Mouse (Mus musculus) kidney, postnatal 0 days (tissue): Measurements from ENCODE around the gene Olfr679. TPM values are rescaled to one million over a fixed set of nuclear protein-coding genes. Genes with fewer than 3 reads are reported as not detected.
"Not testable (repeated sequence)": the region's sequence is repeated elsewhere in the genome, so short reads cannot be mapped to it uniquely, and the experiment has no call there.

ENCODE experiments used
- ATAC-seq: fragments of 200-750 bp; cut with Nextera tagmentation; replicated peaks from 2 replicates; pipeline ENCODE4 v1.8.0; 2017; ENCODE audit warnings: low read depth, moderate number of reproducible peaks, moderate TSS enrichment, moderate library complexity; ENCODE audit not compliant: low FRiP score
- DNase-seq: peaks from one replicate; pipeline ENCODE4 v3.0.0-alpha.2; 2016; ENCODE audit warnings: low spot score
- H3K27ac ChIP-seq: fragments of 300-500 bp; sonication (generic); 2 replicates; pipeline ENCODE4 v1.5.1; 2014; ENCODE audit warnings: mild to moderate bottlenecking
- H3K27me3 ChIP-seq: fragments of 300-500 bp; sonication (generic); 2 replicates; pipeline ENCODE4 v1.6.1; 2014; ENCODE audit warnings: low read length, mixed read lengths; ENCODE audit not compliant: insufficient read depth
- H3K36me3 ChIP-seq: fragments of 300-500 bp; sonication (generic); 2 replicates; pipeline ENCODE4 v1.6.1; 2014; ENCODE audit warnings: low read length, mixed read lengths; ENCODE audit not compliant: insufficient read depth
- H3K4me1 ChIP-seq: fragments of 300-500 bp; sonication (generic); replicated peaks from 2 replicates; pipeline ENCODE4 v1.6.1; 2014; ENCODE audit warnings: antibody characterized with exemption, low read length, mixed read lengths; ENCODE audit not compliant: insufficient read depth
- H3K4me2 ChIP-seq: fragments of 300-500 bp; sonication (generic); 2 replicates; pipeline ENCODE4 v1.6.1; 2014; ENCODE audit warnings: mild to moderate bottlenecking, low read length, moderate library complexity, mixed read lengths
- H3K4me3 ChIP-seq: fragments of 300-500 bp; sonication (generic); replicated peaks from 2 replicates; pipeline ENCODE4 v1.5.1; 2014; ENCODE audit warnings: low read depth, low read length
- H3K9ac ChIP-seq: fragments of 300-500 bp; sonication (generic); 2 replicates; pipeline ENCODE4 v1.6.1; 2014; ENCODE audit warnings: low read depth, low read length
- H3K9me3 ChIP-seq: fragments of 300-500 bp; sonication (generic); replicated peaks from 2 replicates; pipeline ENCODE4 v1.6.1; 2016; ENCODE audit warnings: low read length, inconsistent platforms, mixed read lengths
- CTCF ChIP-seq: IDR thresholded peaks from 2 replicates; pipeline ENCODE4 v1.5.1; 2016; ENCODE audit warnings: antibody characterized with exemption, low read depth, mild to moderate bottlenecking, moderate library complexity
- WGBS: fragments of 180-500 bp; shearing (Covaris S2); extraction: QIAGEN DNeasy Blood & Tissue Kit; methylation state at CpG from one replicate; pipeline ENCODE4 v1.1.7; 2014; 5-methylcytosine and 5-hydroxymethylcytosine counted together
- polyA plus RNA-seq: library from polyadenylated mRNA; unstranded; fragments of >200 nt; fragmentation: Nextera tagmentation; extraction: Ambion mirVana; gene quantifications from 2 replicates; pipeline ENCODE4 v1.2.1, GENCODE M21; 2015

Gene Olfr679
- not detected in 2 replicates for polyA plus RNA-seq

DNA sequence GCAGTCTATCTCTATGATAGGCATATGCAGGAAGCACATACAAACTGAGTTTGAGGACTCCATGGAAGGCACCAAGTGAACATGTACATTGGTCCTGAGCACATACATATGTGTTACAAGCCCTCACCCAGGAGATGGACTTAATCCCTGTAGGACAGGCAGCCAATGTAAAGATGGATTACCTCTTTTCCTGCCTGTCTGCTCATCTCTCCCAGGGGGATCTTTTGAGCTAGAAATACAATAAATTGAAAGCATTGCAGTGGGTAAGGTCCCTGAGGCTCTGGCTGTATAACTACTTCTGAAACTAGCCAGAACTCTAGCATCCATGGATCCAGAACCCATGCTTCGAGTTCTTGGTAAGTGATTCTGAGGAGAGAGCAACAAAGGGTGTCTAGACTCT is at the start of gene Olfr679:
Olfr679 (plus strand) TSS at position 301 of the 400 bp plus-strand sequence.
- H3K27me3 ChIP-seq, result no peaks in the 10 kb centered on the region
- no peak for DNase-seq
- no peak for ATAC-seq
- H3K4me2 ChIP-seq, result no peak within 1 kb of the TSS
- H3K4me1 ChIP-seq, result no peaks in the 10 kb centered on the region
- no peak within 1 kb of the TSS for H3K9ac ChIP-seq
- TF ChIP-seq CTCF, result no peak
- H3K4me3 ChIP-seq, result no peak within 1 kb of the TSS
- H3K27ac ChIP-seq, result no peak within 1 kb of the TSS
- 62% methylated on average over 1 of the region's 1 CpGs for WGBS
- H3K36me3 ChIP-seq, result no peaks in the 10 kb centered on the region
- H3K9me3 ChIP-seq, result no peaks in the 10 kb centered on the region

DNA sequence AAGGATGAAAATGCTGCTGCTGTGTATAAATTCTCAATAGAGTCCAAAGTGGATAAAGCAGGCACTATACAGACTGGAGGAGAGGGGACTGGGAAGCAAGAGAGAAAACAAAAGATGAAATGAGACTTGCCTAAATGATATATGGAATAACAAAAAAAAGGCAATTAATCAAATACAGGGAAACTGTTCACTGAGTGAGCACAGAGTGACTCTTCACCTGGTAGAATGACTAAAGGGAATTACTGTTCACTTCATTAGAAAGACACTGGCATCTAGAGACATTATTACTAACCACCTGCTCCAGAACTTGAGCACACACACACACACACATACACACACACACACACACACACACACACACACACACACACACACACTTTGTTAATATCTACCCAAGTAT is 48.6 kb upstream of the Olfr679 start, which contains the start of gene Olfr676:
Olfr676 (plus strand) TSS at position 301 of the 400 bp plus-strand sequence.
- no peaks in the 10 kb centered on the region for H3K36me3 ChIP-seq
- H3K27ac ChIP-seq, result no peak within 1 kb of the TSS
- H3K4me1 ChIP-seq, result no peaks in the 10 kb centered on the region
- no peak within 1 kb of the TSS for H3K4me2 ChIP-seq
- H3K9me3 ChIP-seq, result no peaks in the 10 kb centered on the region
- ATAC-seq (no peak), DNase-seq (no peak)
- H3K27me3 ChIP-seq, result no peaks in the 10 kb centered on the region
- no peak for TF ChIP-seq CTCF
- no peak within 1 kb of the TSS for H3K9ac ChIP-seq
- no peak within 1 kb of the TSS for H3K4me3 ChIP-seq

DNA sequence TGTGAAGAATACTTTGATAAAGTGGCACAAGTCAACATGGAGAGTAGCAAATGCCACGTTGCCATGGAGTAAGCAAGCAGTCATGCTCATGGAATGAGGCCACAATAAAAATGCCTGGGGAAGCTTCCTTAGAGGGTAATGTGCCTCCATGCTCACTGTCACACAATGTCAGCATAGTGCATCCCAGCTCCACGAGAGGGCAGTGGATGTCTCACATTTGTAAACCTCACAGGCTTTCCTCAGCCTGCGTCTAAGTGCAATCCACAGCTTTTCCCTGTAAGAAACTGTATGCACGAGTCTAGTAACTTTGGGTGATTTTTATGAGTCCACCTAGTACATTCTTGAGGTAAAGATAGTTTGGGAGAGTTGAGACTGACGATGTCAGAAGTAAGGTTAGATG is 47.2 kb upstream of the Olfr679 start:
- H3K4me3 ChIP-seq, H3K4me1 ChIP-seq, H3K27ac ChIP-seq, H3K9ac ChIP-seq, H3K27me3 ChIP-seq, H3K36me3 ChIP-seq, H3K9me3 ChIP-seq, ATAC-seq, H3K4me2 ChIP-seq, DNase-seq: not testable (repeated sequence)
- 54% methylated on average over 5 of the region's 5 CpGs for WGBS
- TF ChIP-seq CTCF, result peak; percentile 6; the same call in 1 of the 2 replicates

DNA sequence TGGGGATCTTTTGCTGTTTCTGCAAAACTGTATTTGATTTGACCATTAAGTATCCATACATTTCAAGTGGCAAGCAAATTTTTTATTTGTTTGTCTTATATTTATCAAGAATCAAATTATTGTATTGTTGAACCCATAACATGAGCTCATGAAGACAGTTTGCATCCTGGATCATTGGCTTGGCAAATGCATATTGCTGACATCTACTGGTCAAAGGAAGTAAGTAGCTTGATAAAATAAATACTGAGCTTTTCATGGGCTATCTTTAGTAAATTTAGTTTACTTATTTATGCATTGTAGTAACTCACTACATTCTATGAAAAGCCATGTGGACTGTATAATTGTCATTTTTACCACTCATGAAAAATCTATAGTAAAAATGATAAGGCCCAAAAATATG is 22.1 kb upstream of the Olfr679 start:
- DNase-seq, result no peak
- TF ChIP-seq CTCF, result peak; percentile 25; the same call in 1 of the 2 replicates

DNA sequence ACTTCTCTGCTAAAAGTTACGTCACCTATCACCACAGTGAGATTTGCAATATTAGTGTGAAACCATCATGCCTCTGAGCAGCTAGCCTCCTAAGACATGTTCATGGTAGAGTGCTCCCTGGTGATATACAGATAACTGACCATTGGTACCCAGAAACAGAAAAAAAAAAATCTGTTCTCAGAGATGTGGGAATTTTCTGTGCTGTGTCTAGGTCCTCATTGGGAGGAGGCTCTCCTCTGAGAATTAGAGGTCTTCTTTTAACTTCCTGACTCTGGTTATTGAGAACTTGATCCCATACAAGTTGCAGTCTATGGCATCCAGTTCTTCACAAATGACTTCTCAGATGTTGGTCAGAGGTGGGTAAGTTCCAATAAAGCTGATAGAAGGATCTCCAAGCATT is 16.8 kb upstream of the Olfr679 start, which contains the start of gene Olfr678:
Olfr678 (plus strand) TSS at position 301 of the 400 bp plus-strand sequence.
- no peak within 1 kb of the TSS for H3K4me2 ChIP-seq
- H3K4me1 ChIP-seq, result no peaks in the 10 kb centered on the region
- H3K9me3 ChIP-seq, result no peaks in the 10 kb centered on the region
- WGBS, result 88% methylated on average over 1 of the region's 1 CpGs
- ATAC-seq, result no peak
- no peak within 1 kb of the TSS for H3K27ac ChIP-seq
- TF ChIP-seq CTCF, result no peak
- H3K4me3 ChIP-seq, result no peak within 1 kb of the TSS
- H3K27me3 ChIP-seq, result no peaks in the 10 kb centered on the region
- no peak within 1 kb of the TSS for H3K9ac ChIP-seq
- no peak for DNase-seq
- no peaks in the 10 kb centered on the region for H3K36me3 ChIP-seq

More for the DNA sequence above, 22.1 kb upstream of the Olfr679 start:
- ATAC-seq, result no peak
- no peak overlapping the region for H3K27ac ChIP-seq
- no peaks in the 10 kb centered on the region for H3K27me3 ChIP-seq
- no peaks in the 10 kb centered on the region for H3K9me3 ChIP-seq
- H3K4me1 ChIP-seq, result no peaks in the 10 kb centered on the region
- H3K9ac ChIP-seq, result no peak overlapping the region
- H3K4me2 ChIP-seq, result no peak overlapping the region
- no peaks in the 10 kb centered on the region for H3K36me3 ChIP-seq
- no peak overlapping the region for H3K4me3 ChIP-seq

DNA sequence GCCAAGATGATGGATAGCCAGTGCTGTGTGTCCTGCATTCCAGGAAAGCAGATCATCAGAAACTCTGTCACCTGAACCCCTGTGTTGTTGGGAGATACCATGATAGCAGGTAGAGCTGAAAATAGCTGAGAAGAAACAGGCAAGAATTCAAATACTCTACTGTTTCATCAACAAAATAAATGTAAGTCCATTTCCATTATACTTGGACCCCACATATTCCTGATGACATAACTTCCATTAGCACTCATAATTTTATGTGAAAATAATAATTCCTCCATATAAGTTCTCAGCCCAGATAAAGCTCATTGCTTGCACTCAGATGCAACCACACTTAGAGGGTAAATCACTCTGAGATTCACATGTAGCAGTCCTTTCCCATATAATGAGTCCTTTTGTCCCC is 11.7 kb downstream of the Olfr679 start, which contains the start of gene Olfr680-ps1:
Olfr680-ps1 (minus strand) TSS at position 101 of the 400 bp plus-strand sequence.
- H3K9me3 ChIP-seq, DNase-seq, H3K4me1 ChIP-seq, H3K4me3 ChIP-seq, H3K9ac ChIP-seq, H3K27me3 ChIP-seq, H3K36me3 ChIP-seq, H3K27ac ChIP-seq, ATAC-seq, H3K4me2 ChIP-seq: not testable (repeated sequence)

DNA sequence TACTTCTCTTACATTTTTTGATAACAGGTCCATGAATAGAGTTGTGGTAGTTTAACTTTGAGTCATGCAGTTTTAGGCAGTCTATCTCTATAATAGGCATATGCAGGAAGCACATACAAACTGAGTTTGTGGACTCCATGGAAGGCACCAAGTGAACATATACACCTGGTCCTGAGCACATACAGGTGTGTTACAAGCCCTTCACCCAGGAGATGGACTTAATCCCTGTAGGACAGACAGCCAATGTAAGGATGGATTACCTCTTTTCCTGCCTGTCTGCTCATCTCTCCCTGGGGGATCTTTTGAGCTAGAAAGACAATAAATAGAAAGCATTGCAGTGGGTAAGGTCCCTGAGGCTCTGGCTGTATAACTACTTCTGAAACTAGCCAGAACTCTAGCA is 35.5 kb downstream of the Olfr679 start, which contains the start of gene Olfr681:
Olfr681 (plus strand) TSS at position 301 of the 400 bp plus-strand sequence.
- Histone ChIP-seq H3K9me3 (no peaks in the 10 kb centered on the region), H3K4me1 (no peaks in the 10 kb centered on the region), H3K27me3 (no peaks in the 10 kb centered on the region), H3K9ac (no peak within 1 kb of the TSS), H3K27ac (no peak within 1 kb of the TSS), H3K4me2 (no peak within 1 kb of the TSS), H3K36me3 (no peaks in the 10 kb centered on the region), H3K4me3 (no peak within 1 kb of the TSS)
- DNase-seq, result no peak
- ATAC-seq, result no peak
- no peak for TF ChIP-seq CTCF

Other genes starting within 250 kb of the Olfr679 start
- not detected in 2 replicates for gene Usp17lb, start 238.6 kb upstream of the Olfr679 start, polyA plus RNA-seq
- not detected in 2 replicates for gene Usp17la, start 224.2 kb upstream of the Olfr679 start, polyA plus RNA-seq
- gene Olfr665, start 203.2 kb upstream of the Olfr679 start, polyA plus RNA-seq, result not detected in 2 replicates
- gene Olfr666, start 185.3 kb upstream of the Olfr679 start, polyA plus RNA-seq, result not detected in 2 replicates
- not detected in 2 replicates for gene Olfr667, start 159.7 kb upstream of the Olfr679 start, polyA plus RNA-seq
- gene Olfr668, start 153.1 kb upstream of the Olfr679 start, polyA plus RNA-seq, result not detected in 2 replicates
- gene Olfr669, start 147.0 kb upstream of the Olfr679 start, polyA plus RNA-seq, result not detected in 2 replicates
- not detected in 2 replicates for gene Olfr670, start 118.6 kb upstream of the Olfr679 start, polyA plus RNA-seq
- gene Olfr671, start 102.1 kb upstream of the Olfr679 start, polyA plus RNA-seq, result not detected in 2 replicates
- not detected in 2 replicates for gene Olfr672, start 79.2 kb upstream of the Olfr679 start, polyA plus RNA-seq
- gene Olfr675, start 52.7 kb upstream of the Olfr679 start, polyA plus RNA-seq, result not detected in 2 replicates
- gene Olfr676, start 48.5 kb upstream of the Olfr679 start, polyA plus RNA-seq, result not detected in 2 replicates
- gene Olfr677, start 29.8 kb upstream of the Olfr679 start, polyA plus RNA-seq, result not detected in 2 replicates
- gene Olfr678, start 16.7 kb upstream of the Olfr679 start, polyA plus RNA-seq, result not detected in 2 replicates
- not detected in 2 replicates for gene Olfr680-ps1, start 11.6 kb downstream of the Olfr679 start, polyA plus RNA-seq
- gene Olfr681, start 35.6 kb downstream of the Olfr679 start, polyA plus RNA-seq, result not detected in 2 replicates
- not detected in 2 replicates for gene Olfr683, start 65.8 kb downstream of the Olfr679 start, polyA plus RNA-seq
- gene Olfr684, start 82.4 kb downstream of the Olfr679 start, polyA plus RNA-seq, result not detected in 2 replicates
- not detected in 2 replicates for gene Olfr685, start 104.8 kb downstream of the Olfr679 start, polyA plus RNA-seq
- not detected in 2 replicates for gene Olfr686, start 126.3 kb downstream of the Olfr679 start, polyA plus RNA-seq
- gene Olfr688, start 206.9 kb downstream of the Olfr679 start, polyA plus RNA-seq, result not detected in 2 replicates
- not detected in 2 replicates for gene Olfr689, start 230.0 kb downstream of the Olfr679 start, polyA plus RNA-seq